Mouse (Mus musculus) spleen, adult 2 months (tissue): ENCODE data around the gene Mrpl14.

ENCODE experiments used
- CTCF ChIP-seq: fragments of 200-500 bp; IDR thresholded peaks from 2 replicates; pipeline ENCODE4 v1.5.1; 2011; ENCODE audit warnings: mild to moderate bottlenecking, inconsistent platforms; ENCODE audit not compliant: insufficient read depth, insufficient read length, insufficient replicate concordance; ENCODE audit errors: extremely low read depth
- POLR2A ChIP-seq: fragments of 200-500 bp; IDR thresholded peaks from 2 replicates; pipeline ENCODE4 v1.6.1; 2011; ENCODE audit warnings: low read depth, low read length, inconsistent platforms

DNA sequence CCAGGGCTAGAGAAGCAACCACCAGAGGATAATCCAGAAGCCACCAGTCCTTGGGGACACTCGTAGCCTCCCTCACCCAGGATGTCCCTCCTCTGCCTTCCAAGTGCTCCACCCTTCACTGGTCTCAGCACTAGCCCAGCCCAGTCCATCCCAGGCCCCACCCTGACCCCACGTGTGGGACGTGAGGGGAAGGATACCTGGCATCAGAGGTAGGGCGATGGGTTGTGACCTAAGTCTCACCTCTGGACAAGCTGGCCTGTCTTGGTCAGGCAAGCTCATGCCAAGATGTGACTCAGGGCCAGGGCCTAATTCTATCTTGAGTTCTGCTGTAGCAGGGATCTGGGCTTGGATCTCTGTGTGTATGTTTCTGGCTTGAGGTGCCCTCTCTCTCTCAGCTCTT is 48.8 kb downstream of the Mrpl14 start:
- TF ChIP-seq CTCF (no peak), POLR2A (no peak)
